Mouse (Mus musculus) kidney, adult 9 months (tissue): ENCODE results near the gene Cit.

Source experiments
- DNase-seq: peaks from one replicate; pipeline ENCODE4 v3.0.0; 2022

Cit gene

DNA sequence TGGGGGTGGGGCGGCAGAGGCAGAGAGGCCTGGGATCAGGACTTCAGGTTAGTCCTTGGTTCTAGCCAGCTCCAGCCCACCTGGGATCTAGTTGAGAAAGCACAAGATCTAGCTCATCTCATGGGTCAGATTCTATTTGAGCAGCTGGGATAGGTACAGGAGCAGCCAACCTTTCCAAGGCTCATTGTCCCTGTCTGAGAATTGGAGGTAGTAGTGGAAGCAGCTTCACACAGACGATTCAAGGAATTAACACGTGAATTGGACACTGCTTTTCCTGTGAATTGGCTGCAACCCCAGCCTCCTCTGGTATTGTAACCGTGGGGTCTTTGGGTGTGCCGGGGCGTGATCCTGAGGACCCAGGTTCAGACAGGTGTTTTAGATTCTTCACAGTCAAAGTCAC, 207.7 kb downstream of the Cit start:
- DNase-seq, result no peak
